Mouse (Mus musculus): ENCODE results near the gene Ctdnep1. TPM values are rescaled to one million over a fixed set of nuclear protein-coding genes. Genes with fewer than 3 reads are reported as not detected.

Gene Ctdnep1
- polyA plus RNA-seq, 1 experiment from 2014 or later: 23.0 TPM

GRCm38 (mm10) chr11:70028401-70029129 is 47.6 kb downstream of the Ctdnep1 start:
- peak overlapping the region; percentile 56 for H3K9ac ChIP-seq
- peak overlapping the region; percentile 68 for H3K4me2 ChIP-seq (replicated peaks)
- 23% methylated on average over 12 of the region's 12 CpGs for WGBS
- peak overlapping the region; percentile 92 for H3K27ac ChIP-seq
- H3K4me3 ChIP-seq: peak overlapping the region; percentile 29
- H3K36me3 ChIP-seq: peaks cover 25% of the 10 kb centered on the region
- ATAC-seq (ENCODE audit: low FRiP score, low read depth): peak; percentile 17
- H3K4me1 ChIP-seq: peaks cover 65% of the 10 kb centered on the region
- no peaks in the 10 kb centered on the region for H3K9me3 ChIP-seq
- H3K27me3 ChIP-seq (replicated peaks): no peaks in the 10 kb centered on the region

GRCm38 (mm10) chr11:70029130-70029801 is 48.3 kb downstream of the Ctdnep1 start:
- no peaks in the 10 kb centered on the region for H3K27me3 ChIP-seq (replicated peaks)
- H3K27ac ChIP-seq: peak overlapping the region; percentile 92
- WGBS: 1% methylated on average over 20 of the region's 20 CpGs
- H3K4me3 ChIP-seq: peak overlapping the region; percentile 29
- no peaks in the 10 kb centered on the region for H3K9me3 ChIP-seq
- peak; percentile 95 for ATAC-seq (ENCODE audit: low FRiP score, low read depth)
- H3K36me3 ChIP-seq: peaks cover 26% of the 10 kb centered on the region
- peak overlapping the region; percentile 68 for H3K4me2 ChIP-seq (replicated peaks)
- 0 out of 2 replicates have a peak overlapping the region, but pooled peaks have one; percentile 56 for H3K9ac ChIP-seq
- peaks cover 58% of the 10 kb centered on the region for H3K4me1 ChIP-seq

GRCm38 (mm10) chr11:70029829-70030550 is 49.0 kb downstream of the Ctdnep1 start:
- no peaks in the 10 kb centered on the region for H3K27me3 ChIP-seq (replicated peaks)
- peak overlapping the region; percentile 92 for H3K27ac ChIP-seq
- ATAC-seq (ENCODE audit: low FRiP score, low read depth): peak; percentile 50
- peaks cover 28% of the 10 kb centered on the region for H3K36me3 ChIP-seq
- H3K4me2 ChIP-seq (replicated peaks): peak overlapping the region; percentile 68
- WGBS: 28% methylated on average over 11 of the region's 11 CpGs
- no peaks in the 10 kb centered on the region for H3K9me3 ChIP-seq
- peaks cover 54% of the 10 kb centered on the region for H3K4me1 ChIP-seq
- H3K9ac ChIP-seq: peak overlapping the region; percentile 56
- H3K4me3 ChIP-seq: peak overlapping the region; percentile 29

GRCm38 (mm10) chr11:70030651-70031320 is 49.8 kb downstream of the Ctdnep1 start:
- H3K4me2 ChIP-seq (replicated peaks): peak overlapping the region; percentile 68
- peak overlapping the region; percentile 92 for H3K27ac ChIP-seq
- no peaks in the 10 kb centered on the region for H3K27me3 ChIP-seq (replicated peaks)
- no peak for ATAC-seq (ENCODE audit: low FRiP score, low read depth)
- peak overlapping the region; percentile 56 for H3K9ac ChIP-seq
- no peaks in the 10 kb centered on the region for H3K9me3 ChIP-seq
- H3K36me3 ChIP-seq: peaks cover 28% of the 10 kb centered on the region
- H3K4me1 ChIP-seq: peaks cover 50% of the 10 kb centered on the region
- 0 out of 2 replicates have a peak overlapping the region, but pooled peaks have one; percentile 29 for H3K4me3 ChIP-seq
- WGBS: 90% methylated on average over 28 of the region's 28 CpGs

GRCm38 (mm10) chr11:70031321-70031670 is 50.3 kb downstream of the Ctdnep1 start:
- WGBS: 95% methylated on average over 11 of the region's 11 CpGs
- H3K4me2 ChIP-seq (replicated peaks): no peak overlapping the region; the same call in 1 of the 2 replicates
- ATAC-seq (ENCODE audit: low FRiP score, low read depth): no peak
- H3K27ac ChIP-seq: no peak overlapping the region
- peaks cover 28% of the 10 kb centered on the region for H3K36me3 ChIP-seq
- no peak overlapping the region for H3K4me3 ChIP-seq
- no peak overlapping the region for H3K9ac ChIP-seq
- no peaks in the 10 kb centered on the region for H3K27me3 ChIP-seq (replicated peaks)
- peaks cover 45% of the 10 kb centered on the region for H3K4me1 ChIP-seq
- no peaks in the 10 kb centered on the region for H3K9me3 ChIP-seq

GRCm38 (mm10) chr11:70038174-70038573 is 57.2 kb downstream of the Ctdnep1 start:
- Histone ChIP-seq H3K4me2 (replicated peaks) (no peak overlapping the region), H3K4me3 (no peak overlapping the region), H3K27ac (no peak overlapping the region), H3K9ac (no peak overlapping the region), H3K9me3 (no peaks in the 10 kb centered on the region), H3K4me1 (no peaks in the 10 kb centered on the region), H3K27me3 (replicated peaks) (no peaks in the 10 kb centered on the region), H3K36me3 (peaks cover 60% of the 10 kb centered on the region)
- WGBS: 78% methylated on average over 7 of the region's 7 CpGs
- no peak for ATAC-seq (ENCODE audit: low FRiP score, low read depth)

- Histone ChIP-seq H3K9ac (no peak overlapping the region), H3K4me2 (replicated peaks) (no peak overlapping the region), H3K36me3 (peaks cover 69% of the 10 kb centered on the region), H3K4me1 (no peaks in the 10 kb centered on the region), H3K27me3 (replicated peaks) (no peaks in the 10 kb centered on the region), H3K4me3 (no peak overlapping the region), H3K9me3 (no peaks in the 10 kb centered on the region), H3K27ac (no peak overlapping the region)
- ATAC-seq (ENCODE audit: low FRiP score, low read depth): no peak
- WGBS: 93% methylated on average over 10 of the region's 10 CpGs
These were observed 58.7 kb downstream of the Ctdnep1 start for GRCm38 (mm10) chr11:70039631-70040030.

GRCm38 (mm10) chr11:70040184-70040583 is 59.2 kb downstream of the Ctdnep1 start:
- no peaks in the 10 kb centered on the region for H3K4me1 ChIP-seq
- H3K9ac ChIP-seq: no peak overlapping the region
- H3K36me3 ChIP-seq: peaks cover 73% of the 10 kb centered on the region
- H3K27ac ChIP-seq: no peak overlapping the region
- H3K27me3 ChIP-seq (replicated peaks): no peaks in the 10 kb centered on the region
- 88% methylated on average over 7 of the region's 7 CpGs for WGBS
- H3K4me2 ChIP-seq (replicated peaks): no peak overlapping the region
- H3K9me3 ChIP-seq: no peaks in the 10 kb centered on the region
- no peak overlapping the region for H3K4me3 ChIP-seq
- ATAC-seq (ENCODE audit: low FRiP score, low read depth): no peak

MicroRNA genes within 50 kb of the gene (microRNA counts, 519-probe panel; counts per million panel counts)
- microRNA mmu-miR-324-3p (342 counts per million, percentile 67 among the panel's probes with 10 or more counts), microRNA mmu-miR-324-5p (342 counts per million, percentile 67 among the panel's probes with 10 or more counts)

Small RNAs within 50 kb of the gene (microRNA-seq; reads per million reads assigned to microRNA genes)
- gene Gm44349 (not detected), gene Mir324 (1,912 reads per million, percentile 84 among the genes with 10 or more reads in this experiment)

Other genes with a start within 250 kb of the Ctdnep1 start
- 28.5 and 31.2 TPM in 2 replicates for gene Polr2a, start 222.5 kb upstream of the Ctdnep1 start, polyA plus RNA-seq (2016; fragmentation: Nextera tagmentation; extraction: Ambion mirVana)
- gene Slc35g3, start 219.2 kb upstream of the Ctdnep1 start, polyA plus RNA-seq (2016; fragmentation: Nextera tagmentation; extraction: Ambion mirVana): not detected in 2 replicates
- gene Zbtb4, start 215.2 kb upstream of the Ctdnep1 start, polyA plus RNA-seq (2016; fragmentation: Nextera tagmentation; extraction: Ambion mirVana): 2.3 and 2.4 TPM in 2 replicates
- gene Chrnb1, start 185.2 kb upstream of the Ctdnep1 start, polyA plus RNA-seq (2016; fragmentation: Nextera tagmentation; extraction: Ambion mirVana): 5.3 and 5.8 TPM in 2 replicates
- gene Fgf11, start 179.3 kb upstream of the Ctdnep1 start, polyA plus RNA-seq (2016; fragmentation: Nextera tagmentation; extraction: Ambion mirVana): 4.1 and 5.6 TPM in 2 replicates
- 1.1 and 1.7 TPM in 2 replicates for gene Tmem102, start 175.5 kb upstream of the Ctdnep1 start, polyA plus RNA-seq (2016; fragmentation: Nextera tagmentation; extraction: Ambion mirVana)
- gene Gm39566, start 165.9 kb upstream of the Ctdnep1 start, polyA plus RNA-seq (2016; fragmentation: Nextera tagmentation; extraction: Ambion mirVana): not detected in 2 replicates
- not detected in 2 replicates for gene Spem2, start 162.7 kb upstream of the Ctdnep1 start, polyA plus RNA-seq (2016; fragmentation: Nextera tagmentation; extraction: Ambion mirVana)
- 0.52 TPM in 1 of 2 replicates, not detected in the other for gene Spem1, start 159.0 kb upstream of the Ctdnep1 start, polyA plus RNA-seq (2016; fragmentation: Nextera tagmentation; extraction: Ambion mirVana)
- gene Nlgn2, start 143.4 kb upstream of the Ctdnep1 start, polyA plus RNA-seq (2016; fragmentation: Nextera tagmentation; extraction: Ambion mirVana): 14.1 and 16.6 TPM in 2 replicates
- 325 and 328 TPM in 2 replicates for gene Tmem256, start 142.6 kb upstream of the Ctdnep1 start, polyA plus RNA-seq (2016; fragmentation: Nextera tagmentation; extraction: Ambion mirVana)
- 64.4 and 69.9 TPM in 2 replicates for gene Plscr3, start 134.8 kb upstream of the Ctdnep1 start, polyA plus RNA-seq (2016; fragmentation: Nextera tagmentation; extraction: Ambion mirVana)
- gene Tnk1, start 122.4 kb upstream of the Ctdnep1 start, polyA plus RNA-seq (2016; fragmentation: Nextera tagmentation; extraction: Ambion mirVana): 0.22 and 0.30 TPM in 2 replicates
- gene Tmem95, start 103.1 kb upstream of the Ctdnep1 start, polyA plus RNA-seq (2016; fragmentation: Nextera tagmentation; extraction: Ambion mirVana): not detected in 2 replicates
- gene Kctd11, start 99.8 kb upstream of the Ctdnep1 start, polyA plus RNA-seq (2016; fragmentation: Nextera tagmentation; extraction: Ambion mirVana): 3.1 TPM in 2 replicates
- 0.54 and 0.90 TPM in 2 replicates for gene Acap1, start 85.6 kb upstream of the Ctdnep1 start, polyA plus RNA-seq (2016; fragmentation: Nextera tagmentation; extraction: Ambion mirVana)
- gene 2810408A11Rik, start 80.2 kb upstream of the Ctdnep1 start, polyA plus RNA-seq (2016; fragmentation: Nextera tagmentation; extraction: Ambion mirVana): 17.7 and 18.1 TPM in 2 replicates
- 19.8 and 20.4 TPM in 2 replicates for gene Neurl4, start 80.1 kb upstream of the Ctdnep1 start, polyA plus RNA-seq (2016; fragmentation: Nextera tagmentation; extraction: Ambion mirVana)
- gene Gps2, start 67.3 kb upstream of the Ctdnep1 start, polyA plus RNA-seq (2016; fragmentation: Nextera tagmentation; extraction: Ambion mirVana): 82.4 and 92.0 TPM in 2 replicates
- gene Eif5a, start 59.2 kb upstream of the Ctdnep1 start, polyA plus RNA-seq (2016; fragmentation: Nextera tagmentation; extraction: Ambion mirVana): 1,451 and 1,549 TPM in 2 replicates
- gene Ybx2, start 45.4 kb upstream of the Ctdnep1 start, polyA plus RNA-seq (2016; fragmentation: Nextera tagmentation; extraction: Ambion mirVana): 5.5 and 6.0 TPM in 2 replicates
- 12.3 and 12.4 TPM in 2 replicates for gene Slc2a4, start 33.0 kb upstream of the Ctdnep1 start, polyA plus RNA-seq (2016; fragmentation: Nextera tagmentation; extraction: Ambion mirVana)
- 2.1 and 3.2 TPM in 2 replicates for gene Cldn7, start 16.4 kb upstream of the Ctdnep1 start, polyA plus RNA-seq (2016; fragmentation: Nextera tagmentation; extraction: Ambion mirVana)
- gene Elp5, start 1.4 kb downstream of the Ctdnep1 start, polyA plus RNA-seq (2016; fragmentation: Nextera tagmentation; extraction: Ambion mirVana): 129 and 131 TPM in 2 replicates
- 577 and 592 TPM in 2 replicates for gene Gabarap, start 10.0 kb downstream of the Ctdnep1 start, polyA plus RNA-seq (2016; fragmentation: Nextera tagmentation; extraction: Ambion mirVana)
- gene Phf23, start 14.6 kb downstream of the Ctdnep1 start, polyA plus RNA-seq (2016; fragmentation: Nextera tagmentation; extraction: Ambion mirVana): 89.4 and 92.5 TPM in 2 replicates
- gene Dvl2, start 19.4 kb downstream of the Ctdnep1 start, polyA plus RNA-seq (2016; fragmentation: Nextera tagmentation; extraction: Ambion mirVana): 39.0 and 40.7 TPM in 2 replicates
- gene Acadvl, start 34.3 kb downstream of the Ctdnep1 start, polyA plus RNA-seq (2016; fragmentation: Nextera tagmentation; extraction: Ambion mirVana): 59.1 and 63.7 TPM in 2 replicates
- 23.6 and 25.5 TPM in 2 replicates for gene Dlg4, start 35.8 kb downstream of the Ctdnep1 start, polyA plus RNA-seq (2016; fragmentation: Nextera tagmentation; extraction: Ambion mirVana)
- gene Asgr1, start 72.9 kb downstream of the Ctdnep1 start, polyA plus RNA-seq (2016; fragmentation: Nextera tagmentation; extraction: Ambion mirVana): 0.68 and 1.1 TPM in 2 replicates
- gene Asgr2, start 111.5 kb downstream of the Ctdnep1 start, polyA plus RNA-seq (2016; fragmentation: Nextera tagmentation; extraction: Ambion mirVana): 0.61 TPM in 1 of 2 replicates, not detected in the other
- 0.48 TPM in 1 of 2 replicates, not detected in the other for gene Mgl2, start 149.2 kb downstream of the Ctdnep1 start, polyA plus RNA-seq (2016; fragmentation: Nextera tagmentation; extraction: Ambion mirVana)
- 0.37 and 0.39 TPM in 2 replicates for gene Clec10a, start 175.0 kb downstream of the Ctdnep1 start, polyA plus RNA-seq (2016; fragmentation: Nextera tagmentation; extraction: Ambion mirVana)
- gene Slc16a11, start 231.6 kb downstream of the Ctdnep1 start, polyA plus RNA-seq (2016; fragmentation: Nextera tagmentation; extraction: Ambion mirVana): 1.7 and 3.3 TPM in 2 replicates
- gene Slc16a13, start 239.9 kb downstream of the Ctdnep1 start, polyA plus RNA-seq (2016; fragmentation: Nextera tagmentation; extraction: Ambion mirVana): 13.6 and 16.3 TPM in 2 replicates
- gene Bcl6b, start 248.6 kb downstream of the Ctdnep1 start, polyA plus RNA-seq (2016; fragmentation: Nextera tagmentation; extraction: Ambion mirVana): 6.9 TPM in 2 replicates

All from neural tube, embryonic 12.5 days (tissue).